Mouse (Mus musculus) olfactory bulb, adult 2 months (tissue): ENCODE data around the gene Slc16a10.

Source experiments
- CTCF ChIP-seq: fragments of 200-500 bp; IDR thresholded peaks from 2 replicates; pipeline ENCODE4 v1.5.1; 2012; ENCODE audit warnings: low read depth, mild to moderate bottlenecking, low read length, moderate library complexity; ENCODE audit not compliant: insufficient read depth
- POLR2A ChIP-seq: fragments of 200-500 bp; IDR thresholded peaks from 2 replicates; pipeline ENCODE4 v1.6.1; 2012; ENCODE audit warnings: mild to moderate bottlenecking, low read depth, low read length, moderate library complexity; ENCODE audit not compliant: insufficient read depth

DNA sequence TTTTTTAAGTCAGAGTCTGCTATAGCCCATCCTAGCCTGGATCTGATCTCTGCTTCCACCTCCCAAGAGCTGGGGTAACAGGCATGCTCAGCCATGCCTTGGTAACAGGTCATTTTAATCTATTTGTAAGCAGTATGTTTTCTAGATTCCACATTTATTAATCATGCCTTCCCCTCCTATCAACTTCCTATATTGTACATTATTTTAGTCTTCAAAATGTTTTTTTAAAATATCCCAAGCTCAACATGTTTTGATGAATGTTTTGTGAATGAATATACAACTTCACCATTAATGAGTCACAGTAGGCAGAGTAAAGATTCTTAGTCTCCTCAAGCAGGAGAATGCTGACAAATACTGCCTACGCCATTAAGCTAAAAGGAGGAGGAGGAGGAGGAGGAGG, 75.0 kb downstream of the Slc16a10 start:
- TF ChIP-seq CTCF, result no peak
- no peak for TF ChIP-seq POLR2A
